Mouse (Mus musculus) layer of hippocampus, postnatal 14 days (tissue): ENCODE measurements around the gene Adgrf2. TPM values are rescaled to one million over a fixed set of nuclear protein-coding genes. Genes with fewer than 3 reads are reported as not detected.

Source experiments
- total RNA-seq, 2 experiments: library from RNA; stranded (reverse); gene quantifications; 2 replicates each; pipeline ENCODE4 v1.2.3; 2021

The Adgrf2 gene
- total RNA-seq, 2 experiments from 2014 or later = 0.48 to 0.53 TPM

Other genes starting within 250 kb of the Adgrf2 start
- not detected for gene Opn5, start 130.8 kb downstream of the Adgrf2 start, total RNA-seq
- gene Adgrf4, start 49.9 kb downstream of the Adgrf2 start, total RNA-seq = 1 to 10 TPM in 1 of 2 experiments, under 1 TPM in 1; 0.91 to 1.3 TPM
- 10 to 100 TPM; 20.4 to 25.1 TPM for gene Cd2ap, start 134.5 kb upstream of the Adgrf2 start, total RNA-seq